11 mouse cellular contexts compared by ENCODE assay signal in genomic region chr11:18070586-18071306, GRCm38 (mm10).
DNase-seq lines count a peak whose midpoint lies in the region; ATAC-seq lines count a peak whose summit lies in the region.
"Had no signal": no experiment of that assay in that cellular context is flagged by ENCODE, and none has a peak within 500 bp of the region (broad histone marks: within the 10 kb centered on the region; RNA-seq: fewer than 3 reads in every experiment).

No protein-coding gene starts in this region.

- H3K9me3 ChIP-seq in heart, embryonic 12.5 days (replicated peaks) = no peaks in the 10 kb centered on the region
- H3K9me3 ChIP-seq: embryonic facial prominence, embryonic 13.5 days; liver, embryonic 13.5 days had no signal

- no peaks in the 10 kb centered on the region for H3K36me3 ChIP-seq in heart, embryonic 12.5 days
- H3K36me3 ChIP-seq: embryonic facial prominence, embryonic 13.5 days; liver, embryonic 13.5 days had no signal

- WGBS in heart, embryonic 12.5 days = 83% methylated on average over 4 of the region's 4 CpGs

- H3K4me1 ChIP-seq in heart, embryonic 12.5 days (replicated peaks) = 0 out of 2 replicates have a peak, but pooled peaks cover 3% of the 10 kb centered on the region
- H3K4me1 ChIP-seq: embryonic facial prominence, embryonic 13.5 days; liver, embryonic 13.5 days had no signal

- peak; percentile 88 for DNase-seq in heart, adult 11 months
- peak; percentile 2 for DNase-seq in right cerebral cortex, adult 18-20 months
- no peak for DNase-seq in right cerebral cortex, postnatal 14 days
- peak; percentile 74 to 76 for DNase-seq in cerebellum, postnatal 14 days
- DNase-seq in gastrocnemius, adult 18-20 months (ENCODE audit: low spot score) = no peak
- DNase-seq in embryo, embryonic 9.5 days (ENCODE audit: extremely low spot score) = no peak
- DNase-seq: layer of hippocampus, postnatal 36 days; liver, embryonic 13.5 days had no signal

- H3K9ac ChIP-seq in heart, embryonic 12.5 days = no peak overlapping the region
- H3K9ac ChIP-seq: embryonic facial prominence, embryonic 13.5 days; liver, embryonic 13.5 days had no signal

- ATAC-seq in heart, embryonic 12.5 days (ENCODE audit: insufficient number of reproducible peaks, low FRiP score) = no peak
- ATAC-seq in inflammation-experienced regulatory T-cells, adult 6 months = no peak

- no peak overlapping the region for H3K27ac ChIP-seq in heart, embryonic 12.5 days (ENCODE audit: poor library complexity, severe bottlenecking)
- H3K27ac ChIP-seq: embryonic facial prominence, embryonic 13.5 days; liver, embryonic 13.5 days had no signal

- no peak overlapping the region for H3K4me3 ChIP-seq in heart, embryonic 12.5 days
- H3K4me3 ChIP-seq: embryonic facial prominence, embryonic 13.5 days; liver, embryonic 13.5 days had no signal

- no peak overlapping the region for H3K4me2 ChIP-seq in heart, embryonic 12.5 days
- H3K4me2 ChIP-seq: embryonic facial prominence, embryonic 13.5 days; liver, embryonic 13.5 days had no signal

- H3K27me3 ChIP-seq in heart, embryonic 12.5 days (replicated peaks) = no peaks in the 10 kb centered on the region
- H3K27me3 ChIP-seq: embryonic facial prominence, embryonic 13.5 days; liver, embryonic 13.5 days had no signal

Comparison
In these comparisons a context has a peak if more than half of its experiments do, and no peak if none do; other contexts are left out.
1. DNase-seq: peak in heart, adult 11 months (single experiment), right cerebral cortex, adult 18-20 months (single experiment) and cerebellum, postnatal 14 days (2 of 2); none in right cerebral cortex, postnatal 14 days (single experiment), gastrocnemius, adult 18-20 months (single experiment) and embryo, embryonic 9.5 days (single experiment).